Mouse (Mus musculus) kidney, adult 2 months (tissue): ENCODE data around the gene Galr3.

Experiments
- CTCF ChIP-seq: fragments of 200-500 bp; conservative IDR thresholded peaks from 2 replicates; pipeline ENCODE4 v1.5.1; 2011; ENCODE audit warnings: low read depth, mild to moderate bottlenecking, control low read depth, low read length, moderate library complexity, mixed read lengths; ENCODE audit not compliant: insufficient read depth, insufficient read length
- POLR2A ChIP-seq: fragments of 200-500 bp; IDR thresholded peaks from one replicate; pipeline ENCODE4 v1.6.1; 2011; ENCODE audit warnings: low read depth, low read length, control low read depth

- TF ChIP-seq CTCF (no peak), POLR2A (no peak)
Observed at GRCm38 (mm10) chr15:79038331-79038730, 3.4 kb upstream of the Galr3 start.
